Mouse (Mus musculus) thymus, postnatal 10 days (tissue): ENCODE results near the gene 4930432M17Rik.

Experiments used
- DNase-seq, 2 experiments: peaks; one replicate each; pipeline ENCODE4 v3.0.0; 2021; ENCODE audit warnings: low spot score in 2 of 2

4930432M17Rik gene

DNA sequence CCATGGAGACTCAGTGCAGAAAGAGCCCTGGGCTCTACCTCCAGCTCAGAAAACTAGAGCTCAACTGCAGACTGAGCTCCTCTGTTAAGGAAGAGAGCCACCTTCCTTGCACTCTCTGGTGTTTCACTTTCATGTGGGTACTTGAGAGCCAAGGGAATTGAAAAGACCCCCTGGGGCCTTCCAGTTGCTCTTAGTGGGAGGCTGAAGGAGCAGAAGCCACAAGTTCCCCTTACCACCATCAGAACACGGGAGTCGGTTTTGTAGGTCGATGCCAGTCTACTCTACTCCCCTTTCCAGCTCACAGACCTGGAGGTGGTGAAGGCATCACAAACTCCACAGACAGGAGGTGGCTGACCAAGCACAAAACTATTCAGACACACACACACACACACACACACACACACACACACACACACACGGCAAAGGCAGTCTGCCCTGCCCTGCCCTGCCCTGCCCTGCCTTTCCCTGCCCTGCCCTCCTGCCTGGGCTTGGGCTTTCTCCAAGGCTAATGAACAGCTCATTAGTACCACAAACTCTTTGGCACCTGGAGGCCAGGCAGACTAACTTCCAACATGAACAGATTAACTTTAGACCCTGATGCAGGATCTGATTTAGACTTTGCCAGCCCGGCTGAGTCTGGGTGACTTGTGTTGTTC, 1.7 kb downstream of the 4930432M17Rik start:
- no peak for DNase-seq

- no peak for DNase-seq
Observed at GRCm38 (mm10) chr3:121678935-121679334, 8.4 kb downstream of the 4930432M17Rik start.

GRCm38 (mm10) chr3:121679443-121679842, 8.9 kb downstream of the 4930432M17Rik start:
- DNase-seq = no peak

DNA sequence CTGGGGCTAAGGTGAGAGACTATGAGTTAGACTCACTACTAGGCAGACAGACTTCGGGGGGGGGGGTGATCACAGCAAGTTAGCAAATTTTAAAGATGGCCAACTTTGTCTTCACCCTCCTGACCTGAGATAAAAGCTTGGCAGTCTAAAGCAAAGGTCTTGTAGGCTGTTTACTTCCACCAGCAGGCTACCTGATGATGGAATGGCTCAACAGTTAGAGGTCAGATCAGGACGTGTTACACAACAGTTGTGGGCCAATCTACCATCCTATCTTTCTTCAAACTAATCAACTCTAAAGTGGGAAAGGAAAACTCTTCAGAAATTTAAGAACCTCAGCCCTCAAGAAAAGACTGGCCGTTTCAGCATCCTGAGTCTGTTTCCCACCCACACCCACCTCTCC, 9.6 kb downstream of the 4930432M17Rik start:
- no peak for DNase-seq

- no peak for DNase-seq
Observed at GRCm38 (mm10) chr3:121682439-121683411, 12.2 kb downstream of the 4930432M17Rik start.

DNA sequence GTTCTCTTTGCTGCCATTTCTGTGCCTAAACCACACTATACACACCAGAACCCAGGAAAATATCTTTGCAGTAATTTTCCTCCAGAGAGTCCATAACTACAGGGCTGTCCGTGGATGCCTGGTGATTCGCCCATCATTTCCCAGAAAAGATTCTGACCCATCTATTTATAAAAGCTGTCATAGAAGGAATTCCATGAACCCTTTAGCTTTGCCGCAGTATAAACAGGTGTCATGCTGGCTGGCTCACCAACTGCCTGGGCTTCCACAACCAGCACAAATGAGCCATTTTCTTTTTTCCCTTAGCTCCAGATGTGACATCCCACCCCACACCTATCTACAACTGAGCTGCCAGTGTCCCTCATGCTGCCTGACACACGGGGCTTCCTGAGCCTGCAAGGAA, 14.0 kb downstream of the 4930432M17Rik start:
- no peak for DNase-seq

GRCm38 (mm10) chr3:121684963-121685362, 14.4 kb downstream of the 4930432M17Rik start:
- no peak for DNase-seq

DNA sequence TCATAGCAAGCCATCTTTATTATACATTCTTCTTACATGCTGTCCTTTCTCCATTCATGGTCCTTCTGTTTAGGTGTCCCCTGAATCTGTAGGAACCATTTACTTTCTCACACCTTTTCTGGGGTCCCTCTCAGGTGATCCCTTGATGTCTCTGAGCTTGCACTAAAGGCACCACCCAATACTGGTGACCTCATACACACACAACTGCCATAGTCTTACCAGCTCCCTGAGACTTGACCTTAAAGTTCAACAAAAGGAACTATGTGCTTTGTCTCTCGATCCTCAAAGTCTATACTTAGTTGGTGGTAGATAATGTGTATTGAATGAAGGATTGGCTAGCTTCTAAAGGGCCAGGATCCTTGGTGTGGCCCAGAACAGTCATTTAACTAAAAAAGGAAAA, 15.4 kb downstream of the 4930432M17Rik start:
- DNase-seq = no peak

GRCm38 (mm10) chr3:121686408-121686911, 15.9 kb downstream of the 4930432M17Rik start:
- DNase-seq = no peak

DNA sequence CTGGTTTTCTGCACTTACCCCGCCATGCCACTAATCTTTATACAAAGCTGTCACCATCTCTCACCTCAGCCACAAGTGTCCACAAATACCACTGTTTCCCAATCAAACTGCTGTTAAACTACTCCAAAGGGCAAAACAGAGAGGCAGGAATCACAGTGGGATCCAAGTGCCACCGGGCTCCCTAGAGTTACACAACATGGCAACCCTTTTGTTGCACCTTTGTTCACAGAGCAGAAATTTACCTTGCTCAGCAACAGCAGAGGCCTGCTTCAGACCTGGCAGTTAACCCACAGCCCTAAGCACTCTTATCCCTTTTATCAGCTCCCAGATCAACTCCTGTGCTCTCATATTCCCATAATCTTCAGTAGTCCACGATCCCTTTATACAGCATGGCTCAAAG, 17.2 kb downstream of the 4930432M17Rik start:
- DNase-seq = no peak

DNA sequence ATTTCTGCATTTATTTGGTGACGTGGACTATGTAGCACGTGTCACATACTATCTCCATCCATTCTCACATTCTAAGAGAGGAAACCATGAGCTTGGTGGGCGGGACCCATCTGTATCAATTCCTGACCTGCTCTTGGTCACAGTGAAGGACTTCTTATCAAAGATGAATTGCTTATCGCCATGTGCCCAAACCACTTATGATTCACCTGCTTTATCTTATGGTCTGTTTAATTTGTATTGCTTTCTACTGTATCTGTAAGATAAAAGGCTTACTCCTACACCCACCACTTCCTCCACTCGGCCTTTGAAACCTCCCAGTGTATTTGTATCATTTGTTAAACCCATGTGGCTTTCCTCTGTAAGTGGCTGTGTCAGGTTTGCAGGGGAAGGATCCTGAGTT, 18.5 kb downstream of the 4930432M17Rik start:
- DNase-seq = no peak

GRCm38 (mm10) chr3:121689697-121690096, 19.1 kb downstream of the 4930432M17Rik start:
- no peak for DNase-seq

DNA sequence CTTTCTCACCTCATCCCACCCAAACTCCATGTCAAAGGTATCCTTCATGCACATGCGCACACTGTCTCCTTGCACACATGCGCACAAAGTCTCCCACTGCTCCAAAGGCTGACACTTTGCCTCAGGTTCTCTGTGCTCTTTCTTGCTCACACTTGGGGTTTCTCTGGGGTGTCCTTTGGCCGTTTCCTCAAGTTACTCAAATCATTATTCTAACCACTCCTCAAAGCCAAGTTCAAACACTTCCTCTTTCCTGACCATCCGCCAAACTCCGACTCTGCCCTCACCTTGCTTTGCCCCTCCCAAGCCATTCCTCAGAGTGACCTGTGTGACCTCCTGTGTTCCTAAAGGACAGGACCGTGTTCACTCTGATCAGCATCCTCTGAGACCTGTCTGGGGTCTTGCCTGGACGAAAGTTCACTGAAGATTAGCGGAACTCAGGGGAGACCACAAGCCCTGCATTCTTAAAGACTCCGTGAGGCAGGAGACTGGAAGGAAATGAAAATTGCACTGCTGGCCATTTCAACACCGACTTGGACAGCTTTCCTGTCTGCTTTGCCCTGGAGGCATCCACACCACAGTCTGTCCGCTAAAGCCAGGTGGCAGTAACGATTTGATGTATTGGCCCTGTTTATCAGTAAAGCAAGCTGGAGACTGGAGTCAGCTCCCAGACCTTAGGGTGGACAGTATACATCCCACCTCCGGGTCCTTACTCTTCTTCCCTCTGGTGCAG, 22.6 kb downstream of the 4930432M17Rik start:
- no peak for DNase-seq

- no peak for DNase-seq
Observed at GRCm38 (mm10) chr3:121693746-121694145, 23.2 kb downstream of the 4930432M17Rik start.

DNA sequence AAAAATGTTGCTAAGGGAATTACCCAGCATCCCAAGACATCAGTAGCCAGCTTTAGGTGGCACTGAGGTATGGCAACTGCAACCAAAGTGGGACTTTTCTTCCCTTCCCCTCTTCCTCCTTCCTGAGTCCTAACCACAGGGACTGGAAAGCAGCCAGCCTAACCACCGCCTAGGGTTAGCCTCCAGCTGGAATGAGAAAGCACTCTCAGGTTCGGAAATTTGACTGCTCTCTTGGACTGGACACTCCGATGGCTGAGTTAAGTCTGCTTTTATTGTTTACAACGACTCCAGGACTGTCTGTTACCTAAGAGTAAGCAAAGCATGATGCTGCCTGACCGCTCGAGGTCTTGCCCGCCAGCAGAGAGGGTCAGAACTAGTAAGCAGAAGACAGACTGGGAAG, 26.6 kb downstream of the 4930432M17Rik start:
- DNase-seq = no peak

DNA sequence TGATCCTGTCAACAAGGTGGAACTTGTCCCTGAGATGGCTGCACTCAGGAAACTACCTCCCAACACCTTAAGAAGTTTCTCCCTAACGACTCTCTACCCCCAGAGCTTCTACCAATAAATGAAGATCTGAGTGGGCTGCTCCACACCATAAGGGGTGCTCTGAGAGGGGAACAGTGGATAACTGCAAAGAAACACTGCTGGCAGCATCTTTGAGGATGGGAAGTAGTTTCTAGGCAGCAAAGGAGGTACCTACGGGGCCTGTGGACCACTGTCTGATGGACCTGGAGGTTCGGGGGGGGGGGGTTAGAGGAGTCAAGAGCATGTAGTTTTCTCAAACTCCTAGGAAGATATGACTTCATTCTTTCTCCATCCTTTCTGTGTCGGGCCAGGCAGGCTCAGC, 28.8 kb downstream of the 4930432M17Rik start:
- DNase-seq = no peak

DNA sequence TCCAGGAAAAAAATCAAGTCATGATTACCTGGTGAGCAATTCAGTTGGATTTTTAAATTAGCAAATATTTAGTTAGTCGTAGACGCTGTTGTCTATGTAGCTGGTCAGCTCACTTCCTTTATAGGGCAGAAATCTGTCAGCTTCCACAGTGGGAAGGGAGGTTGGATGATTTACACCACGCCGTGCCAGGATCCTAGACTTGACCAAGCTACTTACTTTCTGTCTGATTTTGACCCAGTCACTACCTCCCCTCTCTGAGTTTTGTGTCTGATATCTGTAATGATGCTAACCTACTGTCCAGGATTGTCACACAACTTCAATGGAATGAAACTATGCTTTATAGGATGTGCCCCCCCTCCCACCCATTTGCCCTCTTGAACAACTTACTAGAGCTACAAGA, 29.3 kb downstream of the 4930432M17Rik start:
- no peak for DNase-seq

GRCm38 (mm10) chr3:121700364-121700952, 29.9 kb downstream of the 4930432M17Rik start:
- DNase-seq = no peak

DNA sequence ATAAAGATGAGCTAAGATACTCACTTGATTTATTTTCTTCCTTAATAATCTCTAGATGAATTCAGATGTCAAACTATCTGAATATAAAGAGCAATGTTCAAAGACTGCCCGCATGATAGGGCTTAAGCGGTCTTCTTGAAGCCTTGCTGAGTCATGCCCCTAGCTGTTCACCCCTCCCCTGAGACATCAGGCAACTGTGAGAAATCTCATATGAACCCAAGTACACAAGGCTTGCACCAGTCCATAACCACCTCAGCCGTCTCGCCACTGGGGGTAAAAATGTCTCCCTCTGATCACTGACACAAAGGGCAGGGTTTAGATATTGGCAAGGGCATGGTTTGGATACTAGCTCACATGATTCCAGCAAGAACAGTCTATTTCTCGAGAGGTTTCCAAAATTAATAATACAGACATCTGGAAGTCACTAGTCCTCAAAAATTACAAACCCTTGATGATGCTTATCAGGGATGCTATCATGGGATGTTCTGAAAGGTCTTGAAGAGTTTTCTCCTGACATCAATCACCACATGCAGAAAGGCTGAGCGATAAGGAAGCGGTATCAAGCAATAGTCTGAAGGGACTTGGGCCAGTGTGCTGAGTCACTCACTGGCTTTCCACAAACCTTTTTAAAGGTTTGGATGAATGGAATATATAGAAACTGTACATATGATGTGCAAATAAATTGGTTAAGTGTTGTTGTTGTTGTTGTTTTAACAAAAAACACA, 32.8 kb downstream of the 4930432M17Rik start:
- DNase-seq = no peak

GRCm38 (mm10) chr3:121703880-121704243, 33.3 kb downstream of the 4930432M17Rik start:
- no peak for DNase-seq

- DNase-seq = no peak
Observed at GRCm38 (mm10) chr3:121706087-121706486, 35.5 kb downstream of the 4930432M17Rik start.
